Mouse (Mus musculus) liver, postnatal 0 days (tissue): ENCODE measurements at regions not wholly inside any gene's neighbourhood (a gene's known extent, or its start where the extent isn't known, plus 50 kb on each side); places are given as distances from the start of the nearest gene placed in this dataset.

ENCODE experiments used
- CTCF ChIP-seq: sonication (generic); IDR thresholded peaks from 2 replicates; pipeline ENCODE4 v1.5.1; 2016; ENCODE audit warnings: antibody characterized with exemption, low read depth
- EP300 ChIP-seq: IDR thresholded peaks from 2 replicates; pipeline ENCODE4 v1.6.1; 2016; ENCODE audit warnings: antibody characterized with exemption, low read depth, mild to moderate bottlenecking

GRCm38 (mm10) chr1:166883215-166883614, 118.0 kb upstream of the Fam78b start:
- TF ChIP-seq CTCF (0 out of 2 replicates have a peak, but pooled peaks have one; percentile 8), EP300 (no peak)
